Mouse (Mus musculus) liver, adult 2 months (tissue): Measurements from ENCODE around the gene Meis1.

Source experiments
- CTCF ChIP-seq: fragments of 200-500 bp; IDR thresholded peaks from 2 replicates; pipeline ENCODE4 v1.5.1; 2011; ENCODE audit warnings: low read depth, low read length, control low read depth
- POLR2A ChIP-seq: fragments of 200-500 bp; IDR thresholded peaks from 2 replicates; pipeline ENCODE4 v1.6.1; 2011; ENCODE audit warnings: low read length, control low read depth; ENCODE audit not compliant: insufficient read depth; ENCODE audit errors: extremely low read depth

DNA sequence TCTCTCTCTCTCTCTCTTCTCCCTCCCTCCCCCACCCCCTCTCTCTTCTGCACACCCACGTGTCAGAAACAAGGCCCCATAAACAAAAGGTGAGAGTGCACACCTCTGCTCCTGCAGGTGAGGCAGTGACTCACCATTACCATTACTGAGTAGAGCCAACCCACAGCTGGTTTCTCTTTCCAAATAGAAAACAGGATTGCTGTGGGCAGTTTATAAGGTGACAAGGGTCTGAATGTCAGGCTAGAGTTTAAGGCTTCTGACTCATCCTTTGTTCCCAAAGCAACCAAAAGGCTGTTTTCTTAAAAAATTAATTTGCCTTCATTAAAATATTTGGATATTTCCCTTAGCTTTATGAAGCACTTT is 139.3 kb downstream of the Meis1 start:
- TF ChIP-seq POLR2A (no peak), CTCF (no peak)
